8 mouse cellular contexts compared by ENCODE assay signal in the genomic region with DNA sequence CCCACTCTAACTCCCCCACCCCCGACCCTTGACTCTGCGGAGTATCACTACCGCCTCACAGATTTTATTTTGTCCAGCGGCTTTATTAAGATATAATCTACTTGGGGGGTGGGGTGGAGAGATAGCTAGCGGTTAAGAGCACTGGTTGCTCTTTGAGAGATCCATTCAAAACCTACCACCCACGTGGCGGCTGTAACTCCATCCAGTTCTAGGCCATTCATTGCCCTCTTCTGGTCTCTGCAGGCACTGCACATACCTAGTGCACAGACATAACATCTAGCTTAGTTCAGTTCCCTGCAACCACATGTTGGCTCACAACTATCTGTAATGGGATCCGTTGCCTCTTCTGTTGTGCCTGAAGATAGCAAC. TPM values are rescaled to one million over a fixed set of nuclear protein-coding genes. Genes with fewer than 3 reads are reported as not detected.
DNase-seq lines count a peak whose midpoint lies in the region; ATAC-seq and TF ChIP-seq lines count a peak whose summit lies in the region.

No protein-coding gene starts in this region.

- TF ChIP-seq POLR2A in kidney, adult 2 months (IDR thresholded peaks at IDR 0.05; ENCODE audit: low read depth, low read length): no peak

- no peaks in the 10 kb centered on the region for H3K27me3 ChIP-seq in E14TG2a.4 (ENCODE audit: insufficient read depth, low read length)
- no peaks in the 10 kb centered on the region for H3K27me3 ChIP-seq in embryonic facial prominence, embryonic 11.5 days (ENCODE audit: control insufficient read depth, insufficient read depth, low read length)
- H3K27me3 ChIP-seq in kidney, adult 2 months (replicated peaks; ENCODE audit: control insufficient read depth, insufficient read depth, low read length): 0 out of 2 replicates have a peak, but pooled peaks cover 1% of the 10 kb centered on the region
- peaks cover 33% of the 10 kb centered on the region for H3K27me3 ChIP-seq in liver, embryonic 13.5 days

- H3K4me1 ChIP-seq in E14TG2a.4 (replicated peaks; ENCODE audit: low read depth, low read length): peaks cover 42% of the 10 kb centered on the region
- no peaks in the 10 kb centered on the region for H3K4me1 ChIP-seq in embryonic facial prominence, embryonic 11.5 days (ENCODE audit: control insufficient read depth, insufficient read depth, low read length)
- H3K4me1 ChIP-seq in kidney, adult 2 months (ENCODE audit: control insufficient read depth, insufficient read depth, low read length): peaks cover 6% of the 10 kb centered on the region; the same call in 1 of the 2 replicates
- H3K4me1 ChIP-seq in liver, embryonic 13.5 days (replicated peaks): peaks cover 11% of the 10 kb centered on the region

- peak overlapping the region; percentile 13; the same call in 1 of the 2 replicates for H3K4me2 ChIP-seq in embryonic facial prominence, embryonic 11.5 days (ENCODE audit: low read depth, low read length)
- H3K4me2 ChIP-seq in liver, embryonic 13.5 days: peak overlapping the region; percentile 34

- no peak overlapping the region for H3K27ac ChIP-seq in embryonic facial prominence, embryonic 11.5 days (replicated peaks; ENCODE audit: low read depth, low read length)
- no peak overlapping the region for H3K27ac ChIP-seq in kidney, adult 2 months (ENCODE audit: insufficient read depth, low read depth, low read length)
- H3K27ac ChIP-seq in liver, embryonic 13.5 days: no peak overlapping the region

- TF ChIP-seq CTCF in E14TG2a.4 (conservative IDR thresholded peaks at IDR 0.05; ENCODE audit: low read length): peak; percentile 56
- TF ChIP-seq CTCF in kidney, adult 2 months (conservative IDR thresholded peaks at IDR 0.05; ENCODE audit: insufficient read depth, insufficient read length, low read depth, low read length): peak; percentile 83

- WGBS in embryonic facial prominence, embryonic 11.5 days: 3% methylated on average over 8 of the region's 8 CpGs
- WGBS in kidney, adult 2 months: 5% methylated on average over 8 of the region's 8 CpGs
- WGBS in liver, embryonic 13.5 days (ENCODE audit: insufficient replicate concordance): 2% methylated on average over 8 of the region's 8 CpGs

- H3K4me3 ChIP-seq in E14TG2a.4 (replicated peaks; ENCODE audit: low read length): peak overlapping the region; percentile 74
- no peak overlapping the region for H3K4me3 ChIP-seq in embryonic facial prominence, embryonic 11.5 days (ENCODE audit: low read depth, low read length)
- H3K4me3 ChIP-seq in kidney, adult 2 months (ENCODE audit: insufficient read depth, low read depth, low read length): no peak overlapping the region
- no peak overlapping the region for H3K4me3 ChIP-seq in liver, embryonic 13.5 days (replicated peaks)

- peaks cover 11% of the 10 kb centered on the region for H3K36me3 ChIP-seq in E14TG2a.4 (ENCODE audit: insufficient read depth, low read length)
- H3K36me3 ChIP-seq in embryonic facial prominence, embryonic 11.5 days (replicated peaks; ENCODE audit: control insufficient read depth, insufficient read depth, low read depth, low read length): peaks cover 4% of the 10 kb centered on the region
- H3K36me3 ChIP-seq in kidney, adult 2 months (ENCODE audit: control insufficient read depth, insufficient read depth, low read length): no peaks in the 10 kb centered on the region
- H3K36me3 ChIP-seq in liver, embryonic 13.5 days: 0 out of 2 replicates have a peak, but pooled peaks cover 5% of the 10 kb centered on the region

- peak; percentile 69; the same call in 1 of the 2 replicates for ATAC-seq in embryonic facial prominence, embryonic 11.5 days (replicated peaks; ENCODE audit: insufficient number of reproducible peaks, low FRiP score, low TSS enrichment, low read depth)
- ATAC-seq in liver, embryonic 13.5 days (ENCODE audit: low read depth): peak; percentile 58

- peaks cover 4% of the 10 kb centered on the region; the same call in 1 of the 2 replicates for H3K9me3 ChIP-seq in E14TG2a.4 (ENCODE audit: low read length)
- no peaks in the 10 kb centered on the region for H3K9me3 ChIP-seq in embryonic facial prominence, embryonic 11.5 days (replicated peaks; ENCODE audit: control insufficient read depth, low read length)
- H3K9me3 ChIP-seq in liver, embryonic 13.5 days (replicated peaks): no peaks in the 10 kb centered on the region

- peak; percentile 60 to 82 for DNase-seq in adrenal gland, adult (ENCODE audit: inconsistent age in 2 of 2, low spot score in 1 of 2)
- peak; percentile 88 for DNase-seq in embryonic facial prominence, embryonic 11.5 days (ENCODE audit: low spot score)
- peak; percentile 58 to 62 for DNase-seq in heart, adult 9 months (ENCODE audit: low spot score in 2 of 2)
- peak; percentile 73 for DNase-seq in kidney, adult 2 months
- peak; percentile 31 for DNase-seq in liver, embryonic 13.5 days
- DNase-seq in natural killer cell, adult 2 months (ENCODE audit: low spot score in 2 of 2): peak; percentile 23 to 57
- DNase-seq in thymus, postnatal 25 days: peak; percentile 60

- no peak overlapping the region for H3K9ac ChIP-seq in embryonic facial prominence, embryonic 11.5 days (replicated peaks; ENCODE audit: low read length)
- no peak overlapping the region for H3K9ac ChIP-seq in liver, embryonic 13.5 days

RNA-seq across cellular contexts. Expression of gene Numbl, which starts 27.4 kb away (rescaled TPM):
- 9.5 and 11.2 TPM in 2 replicates for polyA plus RNA-seq in embryonic facial prominence, embryonic 11.5 days (2014; fragmentation: Nextera tagmentation; extraction: Ambion mirVana)
- polyA plus RNA-seq in kidney, adult 2 months (2012; rRNA removed): 6.0 and 7.9 TPM in 2 replicates
- polyA plus RNA-seq in liver, embryonic 13.5 days (2015; fragmentation: Nextera tagmentation; extraction: Ambion mirVana): 1.7 TPM in 2 replicates

RNA-seq across cellular contexts. Expression of gene Ltbp4, which starts 51.8 kb away (rescaled TPM):
- polyA plus RNA-seq in embryonic facial prominence, embryonic 11.5 days (2014; fragmentation: Nextera tagmentation; extraction: Ambion mirVana): 6.3 and 6.6 TPM in 2 replicates
- 76.9 and 84.7 TPM in 2 replicates for polyA plus RNA-seq in kidney, adult 2 months (2012; rRNA removed)
- polyA plus RNA-seq in liver, embryonic 13.5 days (2015; fragmentation: Nextera tagmentation; extraction: Ambion mirVana): 3.6 and 3.9 TPM in 2 replicates

RNA-seq across cellular contexts. Expression of gene Coq8b, which starts 52.9 kb away (rescaled TPM):
- polyA plus RNA-seq in embryonic facial prominence, embryonic 11.5 days (2014; fragmentation: Nextera tagmentation; extraction: Ambion mirVana): 14.4 and 14.9 TPM in 2 replicates
- 43.1 and 50.3 TPM in 2 replicates for polyA plus RNA-seq in kidney, adult 2 months (2012; rRNA removed)
- 15.1 and 17.7 TPM in 2 replicates for polyA plus RNA-seq in liver, embryonic 13.5 days (2015; fragmentation: Nextera tagmentation; extraction: Ambion mirVana)

RNA-seq across cellular contexts. Expression of gene Itpkc, which starts 57.2 kb away (rescaled TPM):
- polyA plus RNA-seq in embryonic facial prominence, embryonic 11.5 days (2014; fragmentation: Nextera tagmentation; extraction: Ambion mirVana): 6.0 and 6.2 TPM in 2 replicates
- polyA plus RNA-seq in kidney, adult 2 months (2012; rRNA removed): 6.8 and 7.0 TPM in 2 replicates
- 1.4 and 1.9 TPM in 2 replicates for polyA plus RNA-seq in liver, embryonic 13.5 days (2015; fragmentation: Nextera tagmentation; extraction: Ambion mirVana)

Comparison
In these comparisons a context has a peak if more than half of its experiments do, and no peak if none do; other contexts are left out.
1. DNase-seq: peak in every context shown above with its lines; median percentile 88 in embryonic facial prominence, embryonic 11.5 days; 73 in kidney, adult 2 months; 71 in adrenal gland, adult; 60 in heart, adult 9 months; 60 in thymus, postnatal 25 days; 40 in natural killer cell, adult 2 months; 31 in liver, embryonic 13.5 days.
2. RNA of gene Ltbp4, which starts 51.8 kb away (polyA plus RNA-seq): 76.9 to 84.7 TPM in kidney, adult 2 months; 6.3 to 6.6 TPM in embryonic facial prominence, embryonic 11.5 days and 3.6 to 3.9 TPM in liver, embryonic 13.5 days; every median in the first group is over 10 times any median in the second.